Mouse (Mus musculus): Measurements from ENCODE around the gene Sgca.

- TF ChIP-seq CTCF (conservative IDR thresholded peaks at IDR 0.05; ENCODE audit: low read length) (no peak), POU5F1 (IDR thresholded peaks at IDR 0.05; ENCODE audit: borderline replicate concordance, low read length) (no peak)
Measured at GRCm38 (mm10) chr11:94930151-94930550, 46.0 kb downstream of the Sgca start.
